Mouse (Mus musculus): ENCODE measurements around the gene Ankle1.
"Not testable (repeated sequence)": the region's sequence is repeated elsewhere in the genome, so short reads cannot be mapped to it uniquely, and the experiment has no call there.

Ankle1 gene

GRCm38 (mm10) chr8:71406099-71407015 lies 547 bp downstream of the Ankle1 start:
- no peak; the same call in 1 of the 2 replicates for ATAC-seq (ENCODE audit: insufficient number of reproducible peaks, low FRiP score, low TSS enrichment)

GRCm38 (mm10) chr8:71407441-71407840 lies 1.6 kb downstream of the Ankle1 start:
- no peak for ATAC-seq (ENCODE audit: insufficient number of reproducible peaks, low FRiP score, low TSS enrichment)

GRCm38 (mm10) chr8:71408231-71408630 lies 2.4 kb downstream of the Ankle1 start:
- ATAC-seq (ENCODE audit: insufficient number of reproducible peaks, low FRiP score, low TSS enrichment), result no peak

DNA sequence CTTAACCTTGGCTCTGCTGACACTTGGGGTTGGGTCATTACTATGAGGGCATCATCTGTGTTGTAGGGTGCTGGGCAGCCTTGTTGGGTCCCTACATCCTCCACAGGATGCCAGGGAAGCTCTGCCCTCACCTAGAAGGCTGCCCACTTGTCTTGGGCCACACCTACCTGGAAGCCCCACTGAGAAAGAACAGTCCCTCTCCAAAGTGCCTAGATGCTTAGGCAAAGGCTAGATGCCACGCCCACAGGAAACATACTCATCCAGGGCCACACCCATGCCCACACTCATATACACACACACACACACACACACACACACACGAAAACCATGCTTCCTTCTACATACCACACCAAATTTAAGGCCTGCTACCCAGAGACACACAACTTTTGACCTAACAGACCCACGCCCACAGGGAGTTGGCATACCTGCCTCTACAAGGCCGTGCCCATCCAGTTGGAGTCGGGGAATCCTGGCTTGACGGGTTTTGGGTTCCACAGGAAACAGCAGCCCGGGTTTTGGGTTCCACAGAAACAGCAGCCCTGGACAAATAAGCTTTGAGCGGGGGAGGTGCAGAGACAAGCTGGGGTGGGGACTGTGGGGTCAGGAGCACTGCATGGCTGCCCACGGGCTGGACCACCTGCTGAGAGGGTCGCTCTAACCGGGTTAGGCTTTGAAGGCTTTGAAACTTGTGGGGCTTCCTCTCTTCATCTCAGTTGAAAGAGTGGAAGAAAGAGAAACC lies 5.9 kb downstream of the Ankle1 start:
- no peak for ATAC-seq (ENCODE audit: insufficient number of reproducible peaks, low FRiP score, low TSS enrichment)

DNA sequence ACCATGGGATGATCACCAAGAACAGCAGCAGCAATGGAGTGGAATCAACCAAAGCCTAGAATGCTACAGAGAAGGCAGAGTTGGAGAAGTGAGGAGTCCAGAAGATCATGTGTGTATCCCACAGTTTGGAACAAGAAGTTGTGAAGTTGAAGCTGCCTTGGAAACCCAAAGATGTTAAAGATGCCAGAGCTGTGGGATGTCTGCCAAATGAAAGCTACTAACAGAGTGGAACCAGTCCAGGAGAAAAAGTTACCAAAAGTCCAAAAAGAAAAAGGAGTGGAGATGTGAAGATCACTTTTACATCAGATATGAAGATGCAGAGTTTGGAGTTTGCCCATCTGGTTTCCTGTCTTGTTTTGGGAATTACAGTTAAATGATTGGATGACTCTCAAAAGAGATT lies 16.3 kb downstream of the Ankle1 start:
- no peak for ATAC-seq (ENCODE audit: insufficient number of reproducible peaks, low FRiP score, low TSS enrichment)

- ATAC-seq (ENCODE audit: insufficient number of reproducible peaks, low FRiP score, low TSS enrichment), result not testable (repeated sequence)
Measured at GRCm38 (mm10) chr8:71432935-71433334, 27.1 kb downstream of the Ankle1 start.

GRCm38 (mm10) chr8:71437041-71437440 lies 31.2 kb downstream of the Ankle1 start:
- ATAC-seq (ENCODE audit: insufficient number of reproducible peaks, low FRiP score, low TSS enrichment), result no peak

DNA sequence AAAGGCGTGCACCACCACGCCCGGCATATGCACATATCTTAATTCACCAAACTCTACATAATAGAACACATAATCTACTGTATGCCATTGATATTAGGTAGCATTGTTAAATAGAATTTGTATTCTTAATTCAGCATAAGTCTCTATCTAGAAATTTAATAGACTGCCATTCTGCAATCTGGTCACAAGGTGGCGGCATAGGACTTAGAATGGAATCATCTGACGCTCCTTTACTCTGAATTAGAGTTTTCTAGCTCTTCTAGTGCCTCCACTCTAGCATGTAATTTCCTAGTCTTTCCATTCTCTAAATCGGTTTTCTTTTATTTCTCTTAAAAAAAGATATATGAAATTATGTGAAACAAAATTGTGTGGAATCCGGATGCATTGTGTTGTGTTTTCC lies 35.6 kb downstream of the Ankle1 start:
- no peak for ATAC-seq (ENCODE audit: insufficient number of reproducible peaks, low FRiP score, low TSS enrichment)

DNA sequence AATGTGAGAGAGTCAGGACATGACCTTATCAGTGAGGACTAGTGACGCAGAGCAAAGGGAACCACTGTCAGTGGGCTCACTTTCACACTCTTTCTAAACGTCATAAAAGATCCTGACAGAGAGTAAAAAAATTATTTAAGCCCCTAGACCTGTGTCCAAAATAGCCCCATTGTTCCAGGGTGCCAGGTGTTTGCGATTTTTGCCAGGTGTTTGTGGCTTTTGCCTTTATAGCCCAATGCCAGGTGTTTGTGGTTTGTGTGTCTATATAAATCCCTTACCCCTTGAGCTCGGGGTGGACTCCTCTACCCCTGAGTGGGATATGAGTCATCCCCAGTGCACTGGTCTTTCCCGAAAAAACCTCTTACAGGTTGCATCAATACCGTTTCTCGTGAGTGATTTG lies 39.3 kb downstream of the Ankle1 start:
- no peak for ATAC-seq (ENCODE audit: insufficient number of reproducible peaks, low FRiP score, low TSS enrichment)

DNA sequence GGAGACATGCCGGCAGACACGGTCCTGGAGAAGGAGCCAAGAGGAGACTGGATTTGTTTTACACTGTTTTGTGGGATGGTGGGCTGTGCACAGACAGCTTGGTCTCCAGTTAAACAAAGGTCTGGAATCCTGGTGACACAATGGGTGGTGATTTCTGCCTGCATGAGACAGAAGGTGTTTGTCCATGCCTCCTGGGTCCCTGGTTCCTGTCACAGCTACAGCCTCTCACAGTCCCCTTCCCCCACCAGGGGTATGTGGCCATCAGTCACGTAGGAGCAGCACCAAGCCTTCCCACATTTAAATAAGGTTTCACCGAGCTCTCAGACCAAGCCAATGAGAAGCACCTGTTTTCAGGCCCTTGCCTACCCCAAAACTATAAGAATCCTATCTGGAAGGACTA lies 45.5 kb downstream of the Ankle1 start:
- ATAC-seq (ENCODE audit: insufficient number of reproducible peaks, low FRiP score, low TSS enrichment), result no peak

- no peak for ATAC-seq (ENCODE audit: insufficient number of reproducible peaks, low FRiP score, low TSS enrichment)
Measured at GRCm38 (mm10) chr8:71451777-71452176, 46.0 kb downstream of the Ankle1 start.

GRCm38 (mm10) chr8:71452669-71453068 lies 46.9 kb downstream of the Ankle1 start:
- ATAC-seq (ENCODE audit: insufficient number of reproducible peaks, low FRiP score, low TSS enrichment), result no peak

GRCm38 (mm10) chr8:71454668-71455067 lies 48.9 kb downstream of the Ankle1 start:
- ATAC-seq (ENCODE audit: insufficient number of reproducible peaks, low FRiP score, low TSS enrichment), result no peak

DNA sequence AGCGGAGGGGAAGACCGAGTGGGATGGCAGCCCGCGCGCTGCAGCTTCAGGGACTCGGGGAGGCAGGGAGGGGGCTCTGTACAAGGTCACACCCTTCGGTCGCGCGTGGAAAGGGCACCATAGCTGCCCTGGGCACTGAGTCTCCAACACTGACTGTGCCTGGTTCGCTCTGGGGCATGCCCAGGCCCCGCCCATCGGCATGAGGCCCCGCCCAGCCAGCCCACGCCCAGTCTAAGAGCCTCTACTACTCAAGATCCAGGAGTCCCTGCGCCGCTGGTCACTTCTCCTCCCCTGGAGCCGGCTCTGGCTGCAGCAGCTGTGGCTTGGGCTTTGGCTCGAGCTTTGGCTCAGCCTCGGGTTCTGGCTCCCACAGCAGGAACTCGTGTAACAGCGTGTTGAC lies 51.1 kb downstream of the Ankle1 start:
- ATAC-seq (ENCODE audit: insufficient number of reproducible peaks, low FRiP score, low TSS enrichment), result no peak

DNA sequence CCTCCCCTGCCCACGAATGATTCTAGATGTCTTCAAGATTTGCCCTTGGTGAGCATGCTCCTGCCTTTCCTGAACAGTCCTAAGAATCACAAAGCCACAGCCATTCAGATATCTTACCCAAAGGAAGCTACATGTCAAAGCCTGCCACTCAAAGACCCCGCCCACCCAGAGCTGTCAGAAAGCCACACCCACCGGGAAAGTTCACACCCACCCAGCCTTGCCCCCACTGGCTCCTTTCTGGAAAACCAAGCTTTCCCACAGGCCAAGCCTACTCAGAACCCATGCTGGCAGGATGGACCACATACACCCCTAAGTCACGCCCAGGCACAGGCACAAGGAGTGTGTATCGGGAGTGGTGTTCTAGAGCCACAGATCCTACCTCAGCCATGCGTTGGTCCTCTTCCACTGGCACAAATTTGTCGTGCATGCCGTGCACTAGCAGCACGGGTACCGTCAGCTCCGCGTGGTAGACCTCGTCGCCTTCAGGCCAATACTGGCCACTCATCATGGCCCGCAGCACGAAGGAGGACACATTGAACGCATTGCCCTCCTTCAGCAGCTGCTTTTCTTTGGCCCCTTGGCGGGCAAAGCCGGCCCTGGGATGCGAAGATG lies 52.0 kb downstream of the Ankle1 start:
- no peak for ATAC-seq (ENCODE audit: insufficient number of reproducible peaks, low FRiP score, low TSS enrichment)

All from cerebellum, adult (tissue).